Mouse (Mus musculus): Measurements from ENCODE around the gene Ppp1r14c.
"Not testable (repeated sequence)": the region's sequence is repeated elsewhere in the genome, so short reads cannot be mapped to it uniquely, and the experiment has no call there.

Ppp1r14c gene

DNA sequence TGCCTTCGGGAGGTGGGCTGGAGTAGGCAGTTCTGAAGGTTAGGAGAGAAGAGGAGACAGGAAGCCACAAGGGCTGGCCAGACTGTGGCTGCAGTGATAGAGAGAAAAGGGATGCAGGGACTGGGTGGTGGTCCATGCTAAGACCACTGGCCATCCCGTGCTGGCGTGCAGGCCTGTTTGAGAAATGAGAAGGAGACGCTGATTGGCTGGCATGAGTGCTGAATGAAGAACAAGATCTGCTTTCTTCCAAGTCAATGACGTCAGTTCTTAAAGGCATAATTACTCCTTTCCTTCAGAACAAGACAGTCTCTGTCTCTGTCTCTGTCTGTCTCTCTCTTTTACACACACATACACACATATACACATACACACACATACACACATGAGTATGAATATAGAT, 36.4 kb downstream of the Ppp1r14c start:
- DNase-seq (ENCODE audit: low read depth, low spot score) = no peak

DNA sequence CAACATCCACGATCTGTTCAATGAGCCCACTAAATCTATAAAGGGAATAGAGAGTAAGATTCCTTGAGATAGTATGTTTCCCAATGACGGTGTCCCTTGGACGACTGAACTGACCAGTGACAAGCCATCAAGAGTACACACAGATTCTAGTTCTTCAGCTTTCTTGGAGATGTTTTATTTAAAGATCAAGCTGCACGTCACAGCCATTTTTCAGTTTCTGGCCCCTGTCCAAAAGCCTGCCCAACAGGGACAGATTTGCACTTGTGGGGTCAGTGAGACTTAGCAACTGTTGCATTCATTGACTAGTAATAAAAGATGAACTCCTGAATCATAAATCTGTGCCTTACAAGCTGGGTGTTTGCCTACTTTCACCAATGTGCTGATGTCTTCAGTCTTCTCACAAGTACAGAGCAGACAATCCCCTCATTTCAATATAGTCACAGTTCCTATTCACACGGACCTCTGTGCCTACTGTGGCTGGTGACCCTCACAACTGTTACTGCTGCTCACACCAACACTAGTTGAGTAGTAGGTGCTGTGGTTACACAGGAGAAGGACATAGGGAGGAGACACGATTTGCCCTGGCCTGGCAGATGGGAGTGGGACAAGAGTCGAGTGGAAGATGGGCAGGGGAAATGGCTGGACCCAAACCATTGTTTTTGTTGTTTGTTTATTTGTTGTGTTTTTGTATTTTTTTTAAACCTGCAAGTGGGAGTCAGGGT, 37.7 kb downstream of the Ppp1r14c start:
- DNase-seq (ENCODE audit: low read depth, low spot score) = no peak

DNA sequence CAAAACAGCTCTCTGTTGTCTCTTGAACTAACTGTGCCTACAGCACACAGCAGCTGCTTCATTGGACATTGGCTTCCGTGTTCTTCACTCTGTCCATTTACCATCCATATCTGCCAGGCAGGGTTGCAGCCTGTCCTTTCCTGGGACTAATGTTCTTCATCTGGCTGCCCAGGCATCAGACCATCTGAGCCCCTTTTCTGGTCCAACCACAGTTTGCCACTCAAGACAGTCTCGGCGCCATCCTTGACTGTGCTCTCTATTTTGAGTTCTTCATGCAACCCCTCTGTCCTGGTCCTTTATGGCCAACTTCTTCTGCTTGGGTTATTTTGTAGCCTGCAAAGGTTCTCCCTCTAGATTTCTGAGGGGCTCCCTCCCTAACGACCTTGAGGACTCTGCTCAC, 38.5 kb downstream of the Ppp1r14c start:
- no peak for DNase-seq (ENCODE audit: low read depth, low spot score)

DNA sequence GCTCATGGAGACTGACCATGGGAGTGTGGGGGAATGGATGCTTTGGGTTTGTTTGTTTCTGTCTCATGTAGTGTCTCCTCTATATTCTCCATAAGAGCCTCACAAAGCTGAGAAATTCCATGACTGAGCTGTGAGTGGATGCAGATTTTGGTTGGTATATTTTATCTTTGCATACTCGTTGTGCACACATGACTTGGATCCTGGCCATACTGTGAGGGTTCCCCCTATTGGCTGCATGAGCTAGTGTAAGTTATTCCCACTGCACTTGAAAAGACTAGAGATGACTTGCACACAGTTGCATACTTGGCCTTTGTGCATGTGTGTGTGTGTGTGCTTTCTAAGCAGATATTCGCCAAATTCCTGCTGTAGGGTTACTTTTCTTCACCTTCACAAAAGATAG, 40.4 kb downstream of the Ppp1r14c start:
- no peak for DNase-seq (ENCODE audit: low read depth, low spot score)

DNA sequence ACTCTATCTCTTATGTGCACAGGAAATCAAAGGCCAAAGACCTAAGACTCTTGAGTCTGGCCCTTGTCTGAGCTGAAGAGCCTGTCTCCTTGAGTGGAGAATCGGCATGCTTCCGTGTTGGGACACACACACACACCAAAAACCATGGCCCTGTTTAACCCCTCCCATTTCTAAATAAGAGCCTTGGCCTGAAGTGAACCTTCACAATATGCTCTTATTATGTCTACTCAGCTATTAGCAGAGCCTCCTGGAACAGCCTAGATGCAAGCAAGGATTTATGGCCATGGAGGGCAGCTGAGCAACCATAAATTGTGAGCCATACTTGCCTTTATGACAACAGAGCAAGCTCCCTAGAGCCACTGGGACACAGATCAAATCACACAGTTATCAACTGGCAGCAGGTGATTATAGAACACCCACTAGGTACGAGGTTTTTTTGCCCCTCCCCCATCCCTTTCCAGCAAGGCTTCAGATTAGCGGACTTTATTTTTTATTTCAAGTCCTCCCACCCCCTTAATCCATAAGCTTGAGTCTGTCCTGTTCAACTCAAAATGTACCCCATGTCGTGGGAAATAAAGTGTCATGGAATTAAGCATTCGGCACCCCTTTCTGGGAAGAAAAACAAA, 42.3 kb downstream of the Ppp1r14c start:
- no peak for DNase-seq (ENCODE audit: low read depth, low spot score)

DNA sequence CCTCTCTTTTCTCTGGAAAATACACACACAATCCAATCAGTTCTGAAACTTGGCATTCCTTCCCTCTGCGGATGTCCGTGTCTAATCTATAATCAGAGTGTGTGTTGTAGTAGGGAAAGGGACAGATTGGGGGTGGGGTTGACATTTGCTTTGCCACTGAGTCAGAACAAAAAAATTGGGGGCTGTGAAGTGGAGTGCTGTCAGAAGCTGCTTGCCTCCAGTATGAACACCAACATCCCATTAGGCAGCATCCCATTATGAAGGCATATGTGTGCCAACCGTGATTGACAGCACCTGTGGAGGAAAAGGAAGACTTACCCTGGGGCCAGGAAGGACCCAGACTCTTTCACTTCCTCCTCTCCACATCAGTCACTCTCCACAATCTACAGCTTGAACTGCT, 42.8 kb downstream of the Ppp1r14c start:
- DNase-seq (ENCODE audit: low read depth, low spot score) = no peak

DNA sequence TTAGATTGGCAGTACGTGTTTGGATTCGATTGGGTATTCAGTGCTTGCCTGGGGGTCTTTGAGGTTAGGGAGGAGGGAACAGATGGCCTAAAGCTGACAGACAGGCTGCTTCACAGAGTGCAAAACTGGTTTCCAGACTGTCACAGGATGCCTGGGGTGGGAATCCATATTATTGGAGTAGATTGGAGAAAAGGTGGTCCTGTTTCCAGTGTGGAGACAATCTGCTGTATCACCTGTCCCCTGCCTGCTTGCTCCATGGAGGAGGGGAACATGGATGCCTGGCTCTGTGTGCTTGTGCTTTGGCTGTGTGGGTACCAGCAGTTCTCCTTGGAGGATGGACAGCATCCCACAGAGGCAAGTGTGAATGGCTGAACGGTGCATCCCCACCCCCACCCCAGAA, 45.4 kb downstream of the Ppp1r14c start:
- no peak for DNase-seq (ENCODE audit: low read depth, low spot score)

DNA sequence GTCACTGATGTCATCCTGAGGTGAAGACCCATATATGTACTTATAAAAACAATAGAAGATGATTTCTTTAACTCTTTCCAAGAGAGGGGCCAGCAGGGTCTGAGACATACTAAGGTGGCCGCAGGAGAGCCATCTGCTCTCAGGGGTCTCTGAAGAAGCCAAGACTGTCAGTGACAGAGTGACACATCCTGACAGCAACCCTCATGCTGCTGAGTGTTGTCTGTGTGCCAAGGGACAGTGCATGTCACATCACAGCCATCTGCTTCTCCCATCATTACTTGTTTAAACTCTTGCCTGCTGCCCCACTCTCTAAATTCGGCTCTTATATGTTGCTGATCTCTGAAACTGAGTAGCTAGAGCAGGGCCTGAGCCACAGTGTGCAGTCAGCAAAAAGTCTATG, 45.8 kb downstream of the Ppp1r14c start:
- no peak for DNase-seq (ENCODE audit: low read depth, low spot score)

DNA sequence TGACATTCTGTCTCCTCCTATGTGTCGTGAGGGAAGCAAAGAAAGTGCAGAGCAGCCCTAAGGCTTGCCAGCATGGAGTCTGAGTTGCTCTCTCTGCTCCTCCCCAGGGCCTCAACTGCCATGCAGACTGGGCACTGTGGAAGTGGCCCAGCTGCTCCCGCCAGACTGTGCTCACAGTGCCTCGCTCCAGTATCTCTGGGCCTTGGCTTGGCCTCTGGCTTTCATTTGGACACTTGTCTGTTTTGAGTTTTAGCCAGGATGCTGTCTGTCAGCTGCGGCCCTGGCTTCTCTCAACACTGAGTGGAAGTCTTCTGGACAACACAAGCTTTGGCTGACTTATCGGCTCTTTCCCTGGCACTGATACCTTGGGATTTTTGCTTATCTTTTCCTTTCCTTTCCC, 49.0 kb downstream of the Ppp1r14c start:
- DNase-seq (ENCODE audit: low read depth, low spot score) = no peak

DNA sequence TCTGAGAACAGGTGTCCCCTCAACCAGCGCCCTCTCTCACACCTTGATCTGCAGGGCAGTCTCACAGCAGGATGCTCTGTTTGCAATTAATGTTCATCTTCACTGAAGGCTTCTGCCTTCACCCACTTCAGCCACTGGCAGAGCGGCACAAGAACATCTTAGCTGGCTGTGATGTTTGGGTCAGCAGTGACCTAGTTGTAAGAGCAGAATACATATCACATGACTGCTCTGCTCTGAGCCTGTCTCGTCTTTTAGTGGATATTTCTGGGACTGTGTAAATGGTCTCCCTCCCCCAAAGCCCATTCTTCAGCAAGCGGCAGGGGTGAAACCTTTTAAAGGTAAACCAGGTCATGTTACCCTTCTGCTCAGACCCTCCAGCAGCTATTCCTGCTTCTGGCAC, 50.7 kb downstream of the Ppp1r14c start:
- DNase-seq (ENCODE audit: low read depth, low spot score) = no peak

DNA sequence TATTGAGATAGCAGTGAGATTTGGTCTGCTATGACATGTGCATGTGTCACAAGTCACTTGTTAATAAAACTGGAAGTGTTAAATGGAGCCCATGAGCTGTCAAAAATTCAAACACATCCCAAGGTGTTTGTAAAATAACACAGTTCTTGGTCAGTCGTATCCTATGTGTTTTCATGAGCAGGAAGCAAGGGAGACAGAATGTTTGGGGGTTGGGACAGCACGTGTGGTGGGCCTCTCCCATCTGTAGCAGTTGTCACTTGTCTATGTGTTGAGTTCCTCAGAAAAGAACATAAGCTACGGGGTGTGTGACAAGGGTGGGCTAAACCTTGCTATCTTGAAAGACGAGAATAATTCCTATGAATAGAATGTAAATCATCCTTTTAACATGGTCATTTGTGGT, 51.6 kb downstream of the Ppp1r14c start:
- no peak for DNase-seq (ENCODE audit: low read depth, low spot score)

DNA sequence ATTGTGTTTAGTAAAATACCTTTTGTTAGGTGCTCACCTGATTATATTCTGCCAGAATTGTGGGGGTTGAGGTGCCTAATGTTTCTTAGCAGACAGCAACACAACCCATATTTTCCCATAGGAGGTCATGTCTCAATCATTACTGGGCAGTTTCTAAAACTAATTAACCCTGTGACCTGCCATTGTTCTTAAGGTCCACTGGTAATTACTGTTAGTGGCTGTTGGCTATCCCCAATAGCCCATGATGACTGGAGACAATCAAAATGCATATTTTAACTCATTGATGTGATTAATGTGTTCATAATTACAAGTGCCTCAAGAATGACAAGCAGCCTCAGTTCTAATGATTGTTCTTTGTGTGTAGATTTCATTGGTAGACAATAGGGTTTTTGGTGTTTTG, 58.2 kb downstream of the Ppp1r14c start:
- no peak for DNase-seq (ENCODE audit: low read depth, low spot score)

DNA sequence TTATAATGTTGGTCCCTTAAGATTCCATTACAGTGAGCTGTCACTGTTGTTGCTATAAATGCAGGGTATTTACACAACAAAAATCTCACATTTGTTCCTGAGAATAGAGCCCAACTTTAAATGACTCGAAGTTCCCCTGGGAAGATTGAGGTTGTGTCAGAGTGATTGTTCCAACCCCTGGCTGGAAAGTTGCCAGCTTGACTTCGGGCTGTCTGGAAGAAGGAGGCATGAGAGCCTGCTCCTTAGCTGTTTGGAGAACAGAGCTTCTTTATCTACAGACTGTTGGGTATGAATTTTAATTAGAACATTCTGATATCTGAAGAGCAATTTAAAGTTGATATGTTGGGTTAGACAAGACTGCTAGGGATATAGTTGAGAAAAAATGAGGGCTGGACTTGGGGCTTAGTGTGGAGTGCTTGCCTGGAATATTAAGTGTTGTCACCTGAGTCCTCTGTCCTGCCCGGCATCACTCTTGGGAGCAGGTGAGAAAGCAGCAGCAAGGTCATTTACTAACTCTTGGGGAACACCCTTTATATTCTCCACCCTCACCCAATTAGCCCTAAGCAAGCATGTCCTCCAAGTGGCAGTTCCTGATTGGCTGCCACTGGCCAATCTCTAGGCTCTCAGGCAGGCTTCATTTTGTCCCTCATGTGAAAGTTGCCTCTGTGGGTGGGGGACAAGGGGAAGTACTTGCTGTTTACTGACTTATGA, 62.0 kb downstream of the Ppp1r14c start:
- no peak for DNase-seq (ENCODE audit: low read depth, low spot score)

DNA sequence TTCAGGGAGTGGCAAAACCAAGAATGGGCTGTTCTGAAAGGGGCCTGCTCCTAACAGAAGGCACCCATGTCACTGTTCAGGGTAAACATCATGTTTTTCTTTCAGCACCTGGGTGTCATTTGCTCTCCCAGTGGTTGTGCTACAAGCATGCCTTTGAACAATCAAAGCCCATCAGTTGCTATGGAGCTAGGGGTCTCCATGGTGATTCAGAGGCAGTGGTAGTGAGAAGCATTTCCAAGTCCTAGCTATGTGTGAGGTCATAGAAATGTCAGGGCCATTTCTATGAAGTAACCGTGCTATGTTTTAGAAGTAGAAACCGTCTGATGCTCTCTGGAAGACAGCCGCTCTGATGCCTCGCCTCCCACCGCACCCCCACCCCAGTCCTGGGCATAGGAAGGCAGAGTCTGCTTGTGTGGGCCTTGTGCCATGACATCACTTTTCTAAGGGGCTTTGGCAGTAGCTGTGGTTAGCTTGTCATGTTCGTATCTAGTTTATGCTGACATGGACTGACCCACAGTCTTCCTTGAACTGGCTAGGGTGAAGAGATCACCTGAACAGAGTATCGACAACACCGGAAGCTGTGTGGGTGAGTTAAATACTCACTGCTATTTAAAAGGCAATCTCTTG, 69.1 kb downstream of the Ppp1r14c start:
- no peak for DNase-seq (ENCODE audit: low read depth, low spot score)

DNA sequence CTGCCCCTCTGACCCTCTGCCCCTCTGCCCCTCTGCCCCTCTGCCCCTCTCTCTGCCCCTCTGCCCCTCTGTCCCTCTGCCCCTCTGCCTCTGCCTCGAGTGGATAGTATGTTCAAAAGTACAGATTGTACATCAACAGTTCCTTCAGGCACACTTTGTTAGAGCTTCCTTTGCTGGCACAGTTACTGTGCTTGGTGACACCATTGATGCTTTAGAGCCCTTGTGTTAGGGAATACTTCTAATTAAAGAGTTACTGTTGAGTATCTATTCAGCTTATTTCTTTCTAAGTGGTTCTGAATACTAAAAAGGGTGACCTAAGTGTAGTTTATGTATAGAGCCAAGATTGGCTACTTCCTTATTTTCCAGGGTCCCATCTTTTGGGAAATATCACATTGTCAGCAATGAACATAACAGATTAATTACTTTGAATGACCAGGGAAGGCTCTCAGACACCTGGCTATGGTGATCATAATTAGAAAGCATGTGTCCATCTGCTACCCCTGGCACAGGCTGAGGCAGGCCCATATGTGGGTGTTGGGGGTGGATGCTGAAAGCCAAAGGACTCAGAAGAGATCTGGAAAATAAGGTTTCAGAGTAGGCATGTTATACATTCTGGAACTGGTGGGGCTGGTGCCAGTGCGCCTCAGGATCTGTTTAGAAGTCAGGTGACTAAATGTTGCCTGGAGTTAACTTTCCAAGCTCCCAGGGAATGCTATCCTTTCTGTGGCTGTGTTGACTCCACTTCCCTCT, 75.0 kb downstream of the Ppp1r14c start:
- no peak for DNase-seq (ENCODE audit: low read depth, low spot score)

DNA sequence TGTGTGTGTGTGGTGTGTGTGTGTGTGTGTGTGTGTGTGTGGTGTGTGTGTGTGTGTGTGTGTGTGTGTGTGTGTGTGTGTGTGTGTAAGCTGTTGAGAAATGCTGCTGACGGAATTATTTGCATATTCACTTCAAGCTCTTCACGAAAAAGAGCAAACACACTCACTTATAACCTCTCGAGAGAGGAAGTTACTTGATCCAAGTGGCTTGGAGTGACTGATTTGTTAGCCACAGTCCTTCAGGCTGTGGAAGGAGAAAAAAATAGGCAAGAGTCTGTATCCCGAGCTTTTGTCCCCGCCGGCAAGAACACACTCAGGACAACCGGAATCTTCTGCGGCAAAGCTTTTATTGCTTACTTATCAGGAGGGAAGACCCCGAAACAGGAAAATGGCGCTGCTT, 80.9 kb downstream of the Ppp1r14c start:
- DNase-seq (ENCODE audit: low read depth, low spot score) = not testable (repeated sequence)

DNA sequence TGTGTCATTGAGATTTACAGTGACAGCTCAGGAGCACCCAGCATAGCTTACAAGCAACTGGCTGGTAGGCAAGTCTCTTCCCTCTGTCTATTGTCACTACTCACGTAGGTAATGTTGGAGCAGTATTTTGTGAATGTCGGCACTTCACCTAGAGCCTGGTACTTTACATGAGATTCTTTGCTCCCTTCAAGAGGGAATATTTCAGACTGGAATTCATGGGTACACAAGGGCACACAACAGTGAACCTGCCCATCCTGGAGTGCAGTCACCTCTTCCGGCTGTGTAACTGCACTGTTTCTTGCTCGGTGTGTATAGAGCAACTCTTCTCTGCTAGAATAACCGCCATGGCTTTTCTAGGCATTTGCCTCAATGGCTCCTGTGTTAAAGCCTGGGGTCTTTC, 82.8 kb downstream of the Ppp1r14c start:
- DNase-seq (ENCODE audit: low read depth, low spot score) = no peak

DNA sequence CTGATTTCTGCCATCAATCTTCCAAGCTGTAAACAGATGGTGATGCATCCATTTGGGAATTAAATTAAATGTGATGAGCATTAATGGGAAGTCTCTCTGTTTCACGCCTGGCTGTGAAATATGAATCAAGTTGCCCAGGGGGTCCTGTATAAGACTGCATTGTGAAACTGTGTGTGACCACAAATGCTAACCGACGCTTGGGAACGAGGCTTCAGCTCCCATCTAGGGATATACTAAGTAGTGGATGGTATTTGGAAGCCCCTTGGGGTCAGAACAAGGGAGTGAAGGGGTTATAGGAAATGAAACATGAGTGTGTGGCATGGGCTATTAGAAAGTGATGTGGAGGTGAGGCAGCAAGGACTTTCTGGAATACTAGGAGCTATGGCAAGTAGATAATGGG, 86.1 kb downstream of the Ppp1r14c start:
- DNase-seq (ENCODE audit: low read depth, low spot score) = no peak

DNA sequence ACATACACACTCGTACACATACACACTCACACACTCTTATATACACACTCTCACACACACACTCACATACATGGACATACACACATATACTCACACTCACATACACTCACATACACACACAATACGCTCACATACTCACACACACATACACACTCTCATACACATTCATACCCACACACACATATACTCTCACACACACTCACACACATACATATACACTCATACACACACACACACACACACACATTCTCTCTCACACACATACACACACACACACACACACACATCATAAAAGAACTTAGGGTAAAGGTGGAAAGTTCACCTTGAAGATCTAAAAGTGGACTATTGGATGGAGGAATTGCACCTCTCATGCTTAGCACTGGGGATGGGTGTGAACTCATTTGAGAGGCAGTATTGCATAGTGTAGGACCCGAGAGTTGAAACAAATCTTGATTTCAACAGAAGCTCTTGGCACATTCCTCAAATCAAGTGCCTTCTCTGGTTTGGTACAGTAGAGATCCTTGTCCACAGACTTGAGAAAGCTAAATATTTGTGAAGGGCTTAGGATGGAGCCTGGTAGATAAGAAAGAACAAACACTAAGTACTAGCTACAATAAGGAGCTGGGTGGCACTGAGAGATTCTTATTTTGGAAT, 87.1 kb downstream of the Ppp1r14c start:
- DNase-seq (ENCODE audit: low read depth, low spot score) = no peak

DNA sequence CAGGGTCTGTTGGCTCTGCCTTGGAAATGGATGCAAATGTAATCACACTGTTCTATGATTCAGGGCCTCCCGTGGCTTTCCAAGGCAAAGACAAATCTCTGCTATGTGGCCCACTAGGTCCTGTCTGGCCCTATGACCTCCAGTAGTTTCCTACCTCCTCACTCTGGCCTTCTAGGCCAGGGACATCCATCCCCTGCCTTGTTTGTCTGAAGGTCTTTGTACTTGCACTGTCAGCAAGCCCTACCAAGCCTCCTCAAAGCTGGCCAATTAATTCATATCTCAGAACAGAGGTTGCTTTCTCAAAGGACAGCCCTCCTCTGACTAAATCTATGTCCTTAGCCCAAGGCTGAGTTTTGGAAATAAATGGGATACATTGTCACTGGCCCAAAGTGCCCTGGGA, 92.8 kb downstream of the Ppp1r14c start:
- DNase-seq (ENCODE audit: low read depth, low spot score) = no peak

DNA sequence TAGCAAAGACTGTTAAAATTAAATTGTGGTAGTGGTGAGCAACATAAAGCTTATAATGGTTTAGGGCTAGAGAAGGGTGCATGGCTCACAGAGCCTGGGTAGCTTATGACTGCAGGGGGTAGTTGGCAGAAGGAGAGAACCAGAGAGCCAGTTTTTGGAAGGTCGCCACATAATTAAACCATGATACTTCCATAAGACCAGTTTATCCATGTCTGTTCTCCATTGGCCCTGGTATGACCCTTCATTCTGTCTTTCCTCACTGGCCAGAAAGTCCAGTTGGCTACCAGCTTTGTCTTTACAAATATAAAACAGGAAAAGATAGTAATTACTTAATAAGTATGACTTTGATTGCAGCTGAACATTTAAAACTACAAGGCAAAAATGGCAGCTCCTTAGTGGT, 95.0 kb downstream of the Ppp1r14c start:
- no peak for DNase-seq (ENCODE audit: low read depth, low spot score)

Measured in A20 (cell line).